Mouse (Mus musculus) ES-E14 (cell line): ENCODE measurements around the gene Snrpd2. TPM values are rescaled to one million over a fixed set of nuclear protein-coding genes. Genes with fewer than 3 reads are reported as not detected.

ENCODE experiments used
- DNase-seq: peaks from one replicate; pipeline ENCODE4 v3.0.0-alpha.2; 2013; ENCODE audit warnings: low read depth, low spot score
- H3K27ac ChIP-seq: 2 replicates; pipeline ENCODE4 v1.5.1; 2012; ENCODE audit warnings: low read depth, mild to moderate bottlenecking, low read length, moderate library complexity, mixed read lengths; ENCODE audit not compliant: poor library complexity, insufficient read depth, severe bottlenecking
- H3K36me3 ChIP-seq: 2 replicates; pipeline ENCODE4 v1.6.1; 2012; ENCODE audit warnings: mild to moderate bottlenecking, low read length, moderate library complexity, mixed read lengths; ENCODE audit not compliant: control insufficient read depth, poor library complexity, insufficient read depth, severe bottlenecking
- H3K4me1 ChIP-seq, 2 experiments: fragments of 150-350 bp in 1 of 2; sonication (generic) in 1 of 2; 2 replicates each; pipeline ENCODE4 v1.6.1; 2012; ENCODE audit warnings: low read length in 2 of 2, mild to moderate bottlenecking in 1 of 2, mixed read lengths in 1 of 2; ENCODE audit not compliant: control insufficient read depth in 2 of 2, insufficient read depth in 2 of 2, poor library complexity in 1 of 2
- H3K4me3 ChIP-seq, 2 experiments: fragments of 150-350 bp in 1 of 2; sonication (generic) in 1 of 2; 2 replicates each; pipeline ENCODE4 v1.5.1; 2012; ENCODE audit warnings: low read length in 2 of 2, low read depth in 1 of 2, mild to moderate bottlenecking in 1 of 2, mixed read lengths in 1 of 2; ENCODE audit not compliant: insufficient read depth in 1 of 2, poor library complexity in 1 of 2, severe bottlenecking in 1 of 2
- H3K9ac ChIP-seq: 2 replicates; pipeline ENCODE4 v1.6.1; 2012; ENCODE audit warnings: low read depth, mild to moderate bottlenecking, low read length, mixed read lengths; ENCODE audit not compliant: poor library complexity, insufficient read depth, severe bottlenecking
- H3K9me3 ChIP-seq: fragments of 150-350 bp; sonication (generic); 2 replicates; pipeline ENCODE4 v1.6.1; 2012; ENCODE audit warnings: low read depth, mild to moderate bottlenecking, low read length; ENCODE audit not compliant: control insufficient read depth, insufficient read depth
- CHD2 ChIP-seq: IDR thresholded peaks from 2 replicates; pipeline ENCODE4 v1.6.1; 2014; ENCODE audit warnings: mild to moderate bottlenecking, low read depth, low read length, inconsistent platforms
- HCFC1 ChIP-seq: IDR thresholded peaks from 2 replicates; pipeline ENCODE4 v1.6.1; 2012; ENCODE audit warnings: low read length, inconsistent platforms, borderline replicate concordance; ENCODE audit not compliant: insufficient read depth
- MAFK ChIP-seq: IDR thresholded peaks from 2 replicates; pipeline ENCODE4 v1.6.1; 2014; ENCODE audit warnings: mild to moderate bottlenecking, low read depth, low read length, inconsistent platforms; ENCODE audit not compliant: insufficient read depth
- ZC3H11A ChIP-seq: IDR thresholded peaks from 2 replicates; pipeline ENCODE4 v1.6.1; 2012; ENCODE audit warnings: low read depth, mild to moderate bottlenecking, inconsistent platforms, low read length, borderline replicate concordance
- ZNF384 ChIP-seq: IDR thresholded peaks from 2 replicates; pipeline ENCODE4 v1.6.1; 2012; ENCODE audit warnings: low read depth, low read length, inconsistent platforms
- in situ Hi-C, 2 experiments: fragments of 600-800 bp; cut with MboI; formaldehyde crosslinking; loops; one replicate each; pipeline ENCODE4 v1.15.1; 2025; ENCODE audit warnings: low sequenced_read_pairs in 2 of 2, inconsistent platforms in 1 of 2; ENCODE audit not compliant: unreplicated experiment in 2 of 2
- total RNA-seq: library from RNA; depleted of rRNA; stranded (reverse); fragments of 300-350 nt; gene quantifications from 2 replicates; pipeline ENCODE4 v1.2.3, GENCODE M21; 2012

Gene Snrpd2
- total RNA-seq, 1 experiment, result 355 TPM

- no peak for DNase-seq
- H3K4me1 ChIP-seq, result peaks cover 5 to 18% of the 10 kb centered on the region in 2 experiments; a peak in 2 of 4 replicates
- H3K36me3 ChIP-seq, result peaks cover 31% of the 10 kb centered on the region
- no peak for TF ChIP-seq HCFC1
- no peak for TF ChIP-seq MAFK
- no peak for TF ChIP-seq ZC3H11A
- TF ChIP-seq CHD2, result no peak
- no peak for TF ChIP-seq ZNF384
- H3K4me3 ChIP-seq, result no peak overlapping the region
- H3K9ac ChIP-seq, result no peak overlapping the region
- H3K9me3 ChIP-seq, result no peaks in the 10 kb centered on the region
- H3K27ac ChIP-seq, result no peak overlapping the region
- in situ Hi-C loops, result no loop called here
Observed at GRCm38 (mm10) chr7:19154796-19155195, 5.3 kb downstream of the Snrpd2 start.

DNA sequence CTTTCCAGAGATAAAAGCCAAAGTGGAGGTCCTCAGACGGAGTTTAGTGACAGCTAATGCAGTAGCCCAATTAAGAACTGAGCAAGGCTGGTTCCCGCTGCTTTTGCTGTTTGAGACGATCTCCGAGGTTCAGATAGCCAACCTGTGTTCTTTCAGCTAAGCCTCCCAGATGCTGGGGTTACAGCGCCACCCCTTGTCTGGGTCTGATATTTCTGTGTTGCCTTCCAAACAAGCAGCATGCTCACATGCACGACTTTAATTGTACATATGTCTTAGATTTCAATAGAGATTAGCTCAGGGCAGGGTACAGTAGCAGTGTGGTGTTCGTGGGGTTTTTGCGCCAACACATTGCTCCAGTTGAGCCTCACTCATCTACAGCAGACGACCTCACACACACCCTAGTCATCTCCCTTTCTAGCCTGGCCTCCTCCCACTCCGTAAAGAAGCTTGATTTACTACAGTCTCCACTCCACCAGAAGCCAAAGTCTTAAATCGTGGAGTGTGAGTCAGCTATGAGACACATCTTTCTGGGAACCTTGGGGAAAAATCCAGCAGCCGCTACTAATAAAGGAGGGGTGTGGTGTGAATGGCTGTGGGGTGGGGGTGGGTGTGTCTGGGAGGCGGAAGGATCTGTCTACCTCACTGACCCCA lies 6.4 kb downstream of the Snrpd2 start:
- H3K4me3 ChIP-seq, result no peak overlapping the region
- TF ChIP-seq HCFC1, result no peak
- no peak for TF ChIP-seq CHD2
- no peak for TF ChIP-seq ZC3H11A
- TF ChIP-seq ZNF384, result no peak
- no peak for TF ChIP-seq MAFK
- no peak overlapping the region for H3K27ac ChIP-seq
- peaks cover 0 to 15% of the 10 kb centered on the region in 2 experiments; a peak in 2 of 4 replicates for H3K4me1 ChIP-seq
- H3K9me3 ChIP-seq, result no peaks in the 10 kb centered on the region
- in situ Hi-C loops, result no loop called here
- DNase-seq, result no peak
- peaks cover 28% of the 10 kb centered on the region for H3K36me3 ChIP-seq
- H3K9ac ChIP-seq, result no peak overlapping the region

GRCm38 (mm10) chr7:19157160-19157800 lies 7.8 kb downstream of the Snrpd2 start:
- Histone ChIP-seq H3K9me3 (no peaks in the 10 kb centered on the region), H3K9ac (no peak overlapping the region), H3K36me3 (peaks cover 17% of the 10 kb centered on the region), H3K4me1 (peaks cover 0 to 15% of the 10 kb centered on the region in 2 experiments; a peak in 2 of 4 replicates), H3K4me3 (peak overlapping the region in 1 of 2 experiments; percentile 34; a peak in 1 of 4 replicates), H3K27ac (no peak overlapping the region)
- in situ Hi-C loops, result no loop called here
- TF ChIP-seq MAFK, result no peak
- TF ChIP-seq ZC3H11A, result 0 out of 2 replicates have a peak, but pooled peaks have one; percentile 34
- peak; percentile 78 for DNase-seq

- in situ Hi-C loops, result no loop called here
- H3K9ac ChIP-seq, result no peak overlapping the region
Observed at GRCm38 (mm10) chr7:19158601-19159000, 9.1 kb downstream of the Snrpd2 start.

More at GRCm38 (mm10) chr7:19158601-19159000, 9.1 kb downstream of the Snrpd2 start:
- no peaks in the 10 kb centered on the region for H3K9me3 ChIP-seq
- no peak overlapping the region for H3K4me3 ChIP-seq
- H3K27ac ChIP-seq, result no peak overlapping the region
- TF ChIP-seq MAFK (no peak), HCFC1 (no peak), CHD2 (no peak), ZNF384 (no peak), ZC3H11A (no peak)
- no peak for DNase-seq
- H3K36me3 ChIP-seq, result peaks cover 7% of the 10 kb centered on the region
- peaks cover 0 to 16% of the 10 kb centered on the region in 2 experiments; a peak in 3 of 4 replicates for H3K4me1 ChIP-seq
